Mouse (Mus musculus) thymus, adult 2 months (tissue): ENCODE data around the gene Fam131a.

ENCODE experiments used
- CTCF ChIP-seq: fragments of 200-500 bp; IDR thresholded peaks from 2 replicates; pipeline ENCODE4 v1.5.1; 2012; ENCODE audit warnings: mild to moderate bottlenecking, control low read depth, low read length, moderate library complexity, borderline replicate concordance; ENCODE audit not compliant: control insufficient read depth, poor library complexity, insufficient read depth; ENCODE audit errors: extremely low read depth
- POLR2A ChIP-seq: fragments of 200-500 bp; IDR thresholded peaks from 2 replicates; pipeline ENCODE4 v1.6.1; 2012; ENCODE audit warnings: mild to moderate bottlenecking, low read length, control low read depth, moderate library complexity; ENCODE audit not compliant: control insufficient read depth, poor library complexity, insufficient read depth; ENCODE audit errors: extremely low read depth

DNA sequence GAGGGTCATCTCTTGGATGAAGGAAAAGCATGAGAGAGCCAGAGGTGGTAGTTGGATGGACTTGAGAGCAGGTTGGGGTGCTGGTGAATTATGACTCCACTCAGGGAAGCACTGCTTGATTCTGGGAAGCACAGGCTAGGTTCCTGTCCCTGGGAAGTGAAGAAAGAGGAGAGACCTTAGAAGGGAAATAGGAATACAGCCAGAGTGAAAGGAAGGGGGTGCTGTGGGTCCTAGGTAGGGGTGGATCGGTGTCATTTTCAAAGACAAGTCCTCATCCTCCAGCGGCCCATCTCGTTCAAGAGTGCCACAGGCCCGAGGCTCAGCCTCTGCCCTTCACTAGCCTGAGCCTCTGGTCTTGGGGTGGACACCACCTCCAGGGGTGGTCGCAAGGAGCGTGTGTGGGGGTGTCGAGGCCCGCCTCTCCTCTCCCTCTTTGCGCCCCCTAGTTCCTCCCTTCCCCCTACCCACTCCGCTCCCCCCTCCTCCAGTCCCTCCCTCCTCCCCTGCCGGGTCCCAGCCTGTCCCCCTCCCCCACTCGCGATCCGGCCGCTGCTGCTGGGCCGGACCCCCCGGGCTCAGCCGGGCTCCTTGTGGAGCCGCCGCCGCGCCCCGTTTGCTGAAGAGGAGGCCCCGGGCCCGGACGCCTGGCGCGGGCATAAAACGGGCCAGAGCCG, 39.3 kb downstream of the Fam131a start:
- TF ChIP-seq POLR2A (no peak), CTCF (no peak)
